Mouse (Mus musculus) adipocyte (in vitro differentiated cells): ENCODE results near the gene Nt5c3b.

Experiments used
- DNase-seq: peaks from one replicate; pipeline ENCODE4 v3.0.0-alpha.2; 2016; ENCODE audit warnings: low spot score

Gene Nt5c3b

GRCm38 (mm10) chr11:100377989-100378388, 63.6 kb downstream of the Nt5c3b start:
- no peak for DNase-seq

- DNase-seq, result no peak
Measured at GRCm38 (mm10) chr11:100376746-100377389, 64.7 kb downstream of the Nt5c3b start.

GRCm38 (mm10) chr11:100376005-100376404, 65.6 kb downstream of the Nt5c3b start:
- peak; percentile 47 for DNase-seq

GRCm38 (mm10) chr11:100375127-100375526, 66.5 kb downstream of the Nt5c3b start:
- no peak for DNase-seq
